Mouse (Mus musculus) thymus, postnatal 4 days (tissue): Measurements from ENCODE around the gene Usmg5.
A peak's percentile ranks its signal among the peaks of the same experiment; 100 is the strongest.
"Not testable (repeated sequence)": the region's sequence is repeated elsewhere in the genome, so short reads cannot be mapped to it uniquely, and the experiment has no call there.

ENCODE experiments used
- DNase-seq: peaks from one replicate; pipeline ENCODE4 v3.0.0; 2021

The Usmg5 gene

GRCm38 (mm10) chr19:47090550-47091156, at the start of gene Usmg5, which contains the start of gene Pdcd11:
TSS of gene Usmg5 (minus strand) at chr19:47090647.
TSS of gene Pdcd11 (plus strand) at chr19:47090768.
- DNase-seq: peak; percentile 94

GRCm38 (mm10) chr19:47139611-47140010, 49.2 kb upstream of the Usmg5 start:
- not testable (repeated sequence) for DNase-seq

- peak; percentile 74 for DNase-seq
Measured at GRCm38 (mm10) chr19:47137771-47138421, 47.4 kb upstream of the Usmg5 start, which contains the start of gene Calhm2. TSS of gene Calhm2 (minus strand) at chr19:47138294.

GRCm38 (mm10) chr19:47137051-47137581, 46.7 kb upstream of the Usmg5 start:
- DNase-seq: peak; percentile 54

GRCm38 (mm10) chr19:47136170-47136569, 45.7 kb upstream of the Usmg5 start:
- no peak for DNase-seq

GRCm38 (mm10) chr19:47135568-47135967, 45.1 kb upstream of the Usmg5 start:
- no peak for DNase-seq

GRCm38 (mm10) chr19:47133161-47133560, 42.7 kb upstream of the Usmg5 start:
- DNase-seq: no peak

GRCm38 (mm10) chr19:47130551-47131125, 40.2 kb upstream of the Usmg5 start:
- no peak for DNase-seq

GRCm38 (mm10) chr19:47128835-47129234, 38.4 kb upstream of the Usmg5 start:
- no peak for DNase-seq

- DNase-seq: no peak
Measured at GRCm38 (mm10) chr19:47128164-47128563, 37.7 kb upstream of the Usmg5 start.

- peak; percentile 76 for DNase-seq
Measured at GRCm38 (mm10) chr19:47122802-47123201, 32.4 kb upstream of the Usmg5 start.

- no peak for DNase-seq
Measured at GRCm38 (mm10) chr19:47121054-47121453, 30.6 kb upstream of the Usmg5 start.

GRCm38 (mm10) chr19:47118634-47119033, 28.2 kb upstream of the Usmg5 start:
- DNase-seq: no peak

- DNase-seq: no peak
Measured at GRCm38 (mm10) chr19:47104641-47105271, 14.3 kb upstream of the Usmg5 start.

- DNase-seq: no peak
Measured at GRCm38 (mm10) chr19:47101080-47101479, 10.6 kb upstream of the Usmg5 start.

- no peak for DNase-seq
Measured at GRCm38 (mm10) chr19:47089718-47090525, 525 bp downstream of the Usmg5 start.

GRCm38 (mm10) chr19:47088226-47088625, 2.2 kb downstream of the Usmg5 start:
- DNase-seq: no peak

GRCm38 (mm10) chr19:47067924-47068611, 22.4 kb downstream of the Usmg5 start:
- peak; percentile 89 for DNase-seq

GRCm38 (mm10) chr19:47067096-47067882, 23.2 kb downstream of the Usmg5 start, which contains the start of gene Taf5:
TSS of gene Taf5 (plus strand) at chr19:47067746.
- peak; percentile 98 for DNase-seq

GRCm38 (mm10) chr19:47065860-47066259, 24.6 kb downstream of the Usmg5 start:
- peak; percentile 21 for DNase-seq

- no peak for DNase-seq
Measured at GRCm38 (mm10) chr19:47057684-47058083, 32.8 kb downstream of the Usmg5 start.
